Comparison of ENCODE assay signal across 14 mouse cellular contexts in the genomic region with DNA sequence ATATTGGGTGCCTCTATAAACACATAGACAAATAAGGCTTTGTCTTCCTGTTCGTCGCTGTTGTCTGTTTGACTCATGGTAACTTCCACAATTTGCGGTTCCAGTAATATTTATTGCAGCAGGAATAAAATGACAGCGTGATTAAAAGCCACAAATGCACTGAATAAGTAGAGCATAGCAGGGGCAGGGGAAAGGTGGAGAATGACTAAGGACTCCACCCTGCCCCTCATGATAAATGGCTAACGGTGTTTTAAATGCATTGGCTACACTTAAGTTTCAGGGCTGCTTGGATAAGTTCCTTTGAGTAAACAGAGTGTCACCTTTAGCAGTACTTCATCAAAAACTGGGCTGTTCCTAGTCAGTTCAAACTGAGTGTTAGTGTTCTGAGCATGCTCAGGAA.
"Had no signal": no experiment of that assay in that cellular context is flagged by ENCODE, and none has a peak within 500 bp of the region (broad histone marks: within the 10 kb centered on the region; RNA-seq: fewer than 3 reads in every experiment).

No protein-coding gene starts in this region.

- H3K36me3 ChIP-seq: intestine, embryonic 15.5 days; kidney, embryonic 15.5 days; limb, embryonic 15.5 days; liver, embryonic 12.5 days; neural tube, embryonic 13.5 days had no signal

- H3K9ac ChIP-seq: intestine, embryonic 15.5 days; kidney, embryonic 15.5 days; limb, embryonic 15.5 days; liver, embryonic 12.5 days; lung, embryonic 14.5 days; neural tube, embryonic 13.5 days had no signal

- ATAC-seq: intestine, embryonic 15.5 days; liver, embryonic 12.5 days had no signal

- DNase-seq: kidney, adult 18-20 months; kidney, postnatal 4 days; lung, embryonic 14.5 days; retina, postnatal 1 day; right cerebral cortex, postnatal 4 days; spleen, adult 18-20 months; thymus, adult 2 months; thymus, postnatal 25 days had no signal

- H3K4me3 ChIP-seq: intestine, embryonic 15.5 days; kidney, embryonic 15.5 days; left cerebral cortex, adult 2 months; limb, embryonic 15.5 days; liver, embryonic 12.5 days; neural tube, embryonic 13.5 days had no signal

- H3K4me1 ChIP-seq: intestine, embryonic 15.5 days; limb, embryonic 15.5 days; liver, embryonic 12.5 days; neural tube, embryonic 13.5 days had no signal

- H3K27me3 ChIP-seq: intestine, embryonic 15.5 days; kidney, embryonic 15.5 days; limb, embryonic 15.5 days; liver, embryonic 12.5 days; neural tube, embryonic 13.5 days had no signal

- H3K27ac ChIP-seq: intestine, embryonic 15.5 days; kidney, embryonic 15.5 days; left cerebral cortex, adult 2 months; limb, embryonic 15.5 days; liver, embryonic 12.5 days; neural tube, embryonic 13.5 days had no signal

- H3K4me2 ChIP-seq: intestine, embryonic 15.5 days; kidney, embryonic 15.5 days; limb, embryonic 15.5 days; liver, embryonic 12.5 days; lung, embryonic 14.5 days; neural tube, embryonic 13.5 days had no signal

- H3K9me3 ChIP-seq: intestine, embryonic 15.5 days; kidney, embryonic 15.5 days; limb, embryonic 15.5 days; liver, embryonic 12.5 days; neural tube, embryonic 13.5 days had no signal
